8 mouse cellular contexts compared by ENCODE assay signal in the genomic region with DNA sequence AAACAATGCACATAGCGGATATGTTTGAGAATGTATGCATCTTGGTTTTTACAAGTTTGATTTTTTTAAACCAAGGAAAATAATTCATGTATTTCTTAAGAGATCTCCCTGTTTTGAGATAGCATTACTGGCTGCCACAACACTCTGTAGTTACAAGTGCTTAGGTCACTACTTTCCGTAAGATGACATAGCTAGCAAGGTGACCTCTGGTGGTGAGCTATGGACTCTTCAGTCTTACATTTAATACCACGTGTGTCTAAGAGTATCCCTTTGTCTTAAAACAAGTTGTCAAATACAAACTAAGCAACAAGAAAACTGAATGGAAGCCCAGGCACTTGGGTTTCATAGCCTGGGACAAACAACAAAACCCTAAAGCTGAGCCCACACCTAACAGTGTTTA. TPM values are rescaled to one million over a fixed set of nuclear protein-coding genes. Genes with fewer than 3 reads are reported as not detected.
DNase-seq lines count a peak whose midpoint lies in the region; ATAC-seq and TF ChIP-seq lines count a peak whose summit lies in the region.

No protein-coding gene starts in this region.

- H3K4me3 ChIP-seq in G1E (ENCODE audit: low read depth, low read length) = no peak overlapping the region
- H3K4me3 ChIP-seq in kidney, embryonic 16.5 days (ENCODE audit: low read length) = no peak overlapping the region
- no peak overlapping the region for H3K4me3 ChIP-seq in midbrain, embryonic 16.5 days (ENCODE audit: low read depth, low read length)

- DNase-seq in gastrocnemius, adult 18-20 months (ENCODE audit: low spot score) = peak; percentile 31
- DNase-seq in gastrocnemius, postnatal 10 days = no peak
- DNase-seq in G1E (ENCODE audit: low spot score) = no peak
- no peak for DNase-seq in yolk sac, embryonic 10.5 days (ENCODE audit: low spot score)

- H3K36me3 ChIP-seq in G1E (replicated peaks) = peaks cover 90% of the 10 kb centered on the region
- peaks cover 55% of the 10 kb centered on the region for H3K36me3 ChIP-seq in kidney, embryonic 16.5 days (ENCODE audit: insufficient read depth, low read length)
- H3K36me3 ChIP-seq in midbrain, embryonic 16.5 days (ENCODE audit: control insufficient read depth, insufficient read depth, low read length) = peaks cover 33% of the 10 kb centered on the region

- H3K4me2 ChIP-seq in kidney, embryonic 16.5 days (replicated peaks; ENCODE audit: low read depth, low read length) = no peak overlapping the region
- no peak overlapping the region for H3K4me2 ChIP-seq in midbrain, embryonic 16.5 days (ENCODE audit: low read length)

- no peaks in the 10 kb centered on the region for H3K27me3 ChIP-seq in G1E (ENCODE audit: insufficient read depth, low read length)
- no peaks in the 10 kb centered on the region for H3K27me3 ChIP-seq in kidney, embryonic 16.5 days (ENCODE audit: insufficient read depth, low read length)
- H3K27me3 ChIP-seq in midbrain, embryonic 16.5 days (ENCODE audit: control insufficient read depth, insufficient read depth, low read depth, low read length) = no peaks in the 10 kb centered on the region

- peak; percentile 34; the same call in 1 of the 2 replicates for ATAC-seq in G1E (ENCODE audit: extremely low read depth, insufficient number of reproducible peaks, low FRiP score, poor library complexity, severe bottlenecking)
- ATAC-seq in granulocyte monocyte progenitor cell, adult 5-6 weeks (replicated peaks; ENCODE audit: poor library complexity, severe bottlenecking) = peak; percentile 85
- ATAC-seq in kidney, embryonic 16.5 days (ENCODE audit: low FRiP score, low TSS enrichment) = peak; percentile 74; the same call in 1 of the 2 replicates
- peak; percentile 87 for ATAC-seq in midbrain, embryonic 16.5 days
- no peak for ATAC-seq in monocyte, adult 5-6 weeks (replicated peaks; ENCODE audit: insufficient number of reproducible peaks, low FRiP score, low TSS enrichment, poor library complexity, severe bottlenecking)

- no peaks in the 10 kb centered on the region for H3K9me3 ChIP-seq in G1E (replicated peaks)
- H3K9me3 ChIP-seq in kidney, embryonic 16.5 days (ENCODE audit: low read length) = no peaks in the 10 kb centered on the region
- no peaks in the 10 kb centered on the region for H3K9me3 ChIP-seq in midbrain, embryonic 16.5 days (replicated peaks; ENCODE audit: control insufficient read depth, low read length, poor library complexity, severe bottlenecking)

- H3K4me1 ChIP-seq in G1E (ENCODE audit: insufficient read depth, low read depth, low read length) = no peaks in the 10 kb centered on the region
- H3K4me1 ChIP-seq in kidney, embryonic 16.5 days (ENCODE audit: insufficient read depth, low read length) = no peaks in the 10 kb centered on the region
- H3K4me1 ChIP-seq in midbrain, embryonic 16.5 days (ENCODE audit: control insufficient read depth, insufficient read depth, low read length) = no peaks in the 10 kb centered on the region

- H3K27ac ChIP-seq in kidney, embryonic 16.5 days (ENCODE audit: low read length) = no peak overlapping the region
- H3K27ac ChIP-seq in midbrain, embryonic 16.5 days (ENCODE audit: low read length) = no peak overlapping the region

- no peak for TF ChIP-seq CTCF in G1E (IDR thresholded peaks at IDR 0.05; ENCODE audit: low read depth, low read length)

- H3K9ac ChIP-seq in kidney, embryonic 16.5 days (replicated peaks; ENCODE audit: low read length) = no peak overlapping the region
- H3K9ac ChIP-seq in midbrain, embryonic 16.5 days (ENCODE audit: low read depth, low read length) = no peak overlapping the region

- 44% methylated on average over 3 of the region's 3 CpGs for WGBS in kidney, embryonic 16.5 days
- WGBS in midbrain, embryonic 16.5 days = 54% methylated on average over 3 of the region's 3 CpGs

RNA-seq across cellular contexts. Expression of gene Usp38, which starts 22.8 kb away (rescaled TPM):
- total RNA-seq in gastrocnemius, adult 18-20 months (2021) = 10 to 100 TPM; 21.3 to 22.8 TPM
- total RNA-seq in gastrocnemius, postnatal 10 days (2021) = 10 to 100 TPM; 18.0 to 20.3 TPM
- total RNA-seq in G1E (2014; fragmentation: Nextera tagmentation) (57.9 and 64.8 TPM in 2 replicates), G1E (2017) (45.9 and 49.7 TPM in 2 replicates)
- 19.3 and 28.1 TPM in 2 replicates for polyA plus RNA-seq in G1E (2012)
- 24.0 and 32.6 TPM in 2 replicates for total RNA-seq in granulocyte monocyte progenitor cell, adult 5-6 weeks (2014; fragmentation: Nextera tagmentation)
- 21.6 and 34.0 TPM in 2 replicates for total RNA-seq in granulocyte monocyte progenitor cell, adult 5-6 weeks (2017)
- polyA plus RNA-seq in kidney, embryonic 16.5 days (2015; fragmentation: Nextera tagmentation; extraction: Ambion mirVana) = 18.1 and 19.5 TPM in 2 replicates
- 16.5 and 19.0 TPM in 2 replicates for polyA plus RNA-seq in midbrain, embryonic 16.5 days (2015; fragmentation: Nextera tagmentation; extraction: Ambion mirVana)
- total RNA-seq in monocyte, adult 5-6 weeks (2017) = 44.5 to 46.0 TPM (median 45.3 TPM) in 3 replicates
